Mouse (Mus musculus): ENCODE measurements around the gene Cox20.

- TF ChIP-seq CTCF (IDR thresholded peaks at IDR 0.05; ENCODE audit: borderline replicate concordance, insufficient read depth, low read length) (no peak), POLR2A (IDR thresholded peaks at IDR 0.05; ENCODE audit: low read depth, low read length) (no peak)
Measured at GRCm38 (mm10) chr1:178326950-178327349, 8.0 kb downstream of the Cox20 start.
